Comparison of ENCODE assay signal across 8 mouse cellular contexts in genomic region chr4:105070982-105071381, GRCm38 (mm10). TPM values are rescaled to one million over a fixed set of nuclear protein-coding genes. Genes with fewer than 3 reads are reported as not detected.
DNase-seq lines count a peak whose midpoint lies in the region; ATAC-seq and TF ChIP-seq lines count a peak whose summit lies in the region.

No protein-coding gene starts in this region.

- H3K4me2 ChIP-seq in heart, embryonic 12.5 days, result no peak overlapping the region

- H3K9ac ChIP-seq in heart, adult 2 months (ENCODE audit: low read depth, low read length), result no peak overlapping the region
- no peak overlapping the region for H3K9ac ChIP-seq in heart, embryonic 12.5 days

- H3K9me3 ChIP-seq in heart, embryonic 12.5 days (replicated peaks), result no peaks in the 10 kb centered on the region
- H3K9me3 ChIP-seq in limb, embryonic 10.5 days (replicated peaks), result no peaks in the 10 kb centered on the region

- peak; percentile 38; the same call in 1 of the 2 replicates for TF ChIP-seq EP300 in heart, adult 2 months (IDR thresholded peaks at IDR 0.05; ENCODE audit: insufficient read depth, low read depth, low read length)

- 15% methylated on average over 3 of the region's 3 CpGs for WGBS in heart, adult 2 months
- 28% methylated on average over 3 of the region's 3 CpGs for WGBS in heart, embryonic 12.5 days
- 13% methylated on average over 3 of the region's 3 CpGs for WGBS in kidney, adult 2 months
- WGBS in limb, embryonic 10.5 days, result 43% methylated on average over 3 of the region's 3 CpGs

- H3K27me3 ChIP-seq in heart, adult 2 months (ENCODE audit: control insufficient read depth, insufficient read depth, low read length), result no peaks in the 10 kb centered on the region
- H3K27me3 ChIP-seq in heart, embryonic 12.5 days (replicated peaks), result no peaks in the 10 kb centered on the region
- no peaks in the 10 kb centered on the region for H3K27me3 ChIP-seq in kidney, adult 2 months (replicated peaks; ENCODE audit: control insufficient read depth, insufficient read depth, low read length)
- H3K27me3 ChIP-seq in limb, embryonic 10.5 days (ENCODE audit: low read depth, poor library complexity, severe bottlenecking), result no peaks in the 10 kb centered on the region

- peaks cover 17% of the 10 kb centered on the region for H3K36me3 ChIP-seq in heart, adult 2 months (ENCODE audit: control insufficient read depth, insufficient read depth, low read length)
- H3K36me3 ChIP-seq in heart, embryonic 12.5 days, result no peaks in the 10 kb centered on the region
- no peaks in the 10 kb centered on the region; the same call in 1 of the 2 replicates for H3K36me3 ChIP-seq in kidney, adult 2 months (ENCODE audit: control insufficient read depth, insufficient read depth, low read length)
- no peaks in the 10 kb centered on the region for H3K36me3 ChIP-seq in limb, embryonic 10.5 days

- peaks cover 6% of the 10 kb centered on the region for H3K4me1 ChIP-seq in heart, adult 2 months (ENCODE audit: control insufficient read depth, insufficient read depth, low read length)
- peaks cover 19% of the 10 kb centered on the region for H3K4me1 ChIP-seq in heart, embryonic 12.5 days (replicated peaks)
- H3K4me1 ChIP-seq in kidney, adult 2 months (ENCODE audit: control insufficient read depth, insufficient read depth, low read length), result peaks cover 27% of the 10 kb centered on the region
- no peaks in the 10 kb centered on the region for H3K4me1 ChIP-seq in limb, embryonic 10.5 days

- intact Hi-C loops in heart, adult 2 months (cut with DNase I), result loop anchor here (10.0 kb wide), 1 partner anchor 54 kb away; no protein-coding TSS in a partner anchor

- no peaks in the 10 kb centered on the region for H3K79me2 ChIP-seq in heart, adult 2 months (replicated peaks; ENCODE audit: control insufficient read depth, insufficient read depth, low read length)

- DNase-seq in heart, adult 2 months, result peak; percentile 68 to 72
- DNase-seq in cerebellum, adult 8-10 months, result peak; percentile 88
- DNase-seq in gastrocnemius, postnatal 25 days, result peak; percentile 56
- DNase-seq in kidney, adult 2 months, result peak; percentile 91
- DNase-seq in limb, embryonic 10.5 days (ENCODE audit: low spot score), result peak; percentile 77
- peak; percentile 57 for DNase-seq in retina, adult 2 months (ENCODE audit: low read depth, low spot score)
- DNase-seq in thymus, postnatal 25 days, result peak; percentile 61

- TF ChIP-seq CTCF in heart, adult 2 months (IDR thresholded peaks at IDR 0.05), result peak; percentile 83
- TF ChIP-seq CTCF in kidney, adult 2 months (conservative IDR thresholded peaks at IDR 0.05; ENCODE audit: insufficient read depth, insufficient read length, low read depth, low read length), result peak; percentile 85

- no peak for TF ChIP-seq POLR2A in heart, adult 2 months (IDR thresholded peaks at IDR 0.05; ENCODE audit: insufficient read depth, low read depth, low read length)
- no peak for TF ChIP-seq POLR2A in kidney, adult 2 months (IDR thresholded peaks at IDR 0.05; ENCODE audit: low read depth, low read length)

- no peak; the same call in 1 of the 2 replicates for ATAC-seq in heart, embryonic 12.5 days (ENCODE audit: insufficient number of reproducible peaks, low FRiP score)

- peak overlapping the region; percentile 12; the same call in 1 of the 2 replicates for H3K27ac ChIP-seq in heart, adult 2 months
- H3K27ac ChIP-seq in heart, embryonic 12.5 days (ENCODE audit: poor library complexity, severe bottlenecking), result no peak overlapping the region
- H3K27ac ChIP-seq in kidney, adult 2 months (ENCODE audit: insufficient read depth, low read depth, low read length), result peak overlapping the region; percentile 67
- no peak overlapping the region for H3K27ac ChIP-seq in limb, embryonic 10.5 days

- H3K4me3 ChIP-seq in heart, adult 2 months, result no peak overlapping the region
- H3K4me3 ChIP-seq in heart, embryonic 12.5 days, result no peak overlapping the region
- no peak overlapping the region for H3K4me3 ChIP-seq in kidney, adult 2 months (ENCODE audit: insufficient read depth, low read depth, low read length)
- H3K4me3 ChIP-seq in limb, embryonic 10.5 days, result no peak overlapping the region

RNA-seq across cellular contexts. Expression of gene Prkaa2, which starts 38.7 kb away (rescaled TPM):
- 10 to 100 TPM; 76.5 to 84.3 TPM for total RNA-seq in heart, adult 2 months (2021)
- 21.6 and 48.2 TPM in 2 replicates for polyA plus RNA-seq in heart, adult 2 months (2012; rRNA removed)
- polyA plus RNA-seq in heart, embryonic 12.5 days (2016; fragmentation: Nextera tagmentation; extraction: Ambion mirVana), result 48.2 and 53.1 TPM in 2 replicates
- total RNA-seq in gastrocnemius, postnatal 25 days (2021), result 100 to 1,000 TPM; 105 to 119 TPM
- 23.9 and 25.8 TPM in 2 replicates for polyA plus RNA-seq in kidney, adult 2 months (2012; rRNA removed)
- polyA plus RNA-seq in limb, embryonic 10.5 days (2016; fragmentation: Nextera tagmentation; extraction: Ambion mirVana), result 0.36 and 0.39 TPM in 2 replicates

Comparison
In these comparisons a context has a peak if more than half of its experiments do, and no peak if none do; other contexts are left out.
1. H3K27ac ChIP-seq: peak in heart, adult 2 months (single experiment) and kidney, adult 2 months (single experiment); none in heart, embryonic 12.5 days (single experiment) and limb, embryonic 10.5 days (single experiment).
2. RNA of gene Prkaa2, which starts 38.7 kb away (polyA plus RNA-seq): 48.2 to 53.1 TPM in heart, embryonic 12.5 days, 23.9 to 25.8 TPM in kidney, adult 2 months and 21.6 to 48.2 TPM in heart, adult 2 months; 0.36 to 0.39 TPM in limb, embryonic 10.5 days; every median in the first group is over 10 times any median in the second.
3. Peak in every context shown above with its lines, with median percentiles within 50 percentile points of each other: DNase-seq.